Mouse (Mus musculus) lung, embryonic 14.5 days (tissue): ENCODE data around the gene Fntb. TPM values are rescaled to one million over a fixed set of nuclear protein-coding genes. Genes with fewer than 3 reads are reported as not detected.
"Not testable (repeated sequence)": the region's sequence is repeated elsewhere in the genome, so short reads cannot be mapped to it uniquely, and the experiment has no call there.

Experiments used
- ATAC-seq: fragments of 200-750 bp; cut with Nextera tagmentation; 2 replicates; pipeline ENCODE4 v1.8.0; 2017; ENCODE audit warnings: mild to moderate bottlenecking, moderate TSS enrichment, moderate library complexity; ENCODE audit not compliant: insufficient read depth
- DNase-seq: peaks from one replicate; pipeline ENCODE4 v3.0.0-alpha.2; 2015
- H3K27ac ChIP-seq: fragments of 300-500 bp; sonication (generic); 2 replicates; pipeline ENCODE4 v1.5.1; 2014; ENCODE audit warnings: low read depth, mild to moderate bottlenecking, moderate library complexity
- H3K27me3 ChIP-seq: fragments of 300-500 bp; sonication (generic); 2 replicates; pipeline ENCODE4 v1.6.1; 2014; ENCODE audit warnings: low read length, control low read depth; ENCODE audit not compliant: insufficient read depth
- H3K36me3 ChIP-seq: fragments of 300-500 bp; sonication (generic); 2 replicates; pipeline ENCODE4 v1.6.1; 2014; ENCODE audit warnings: control low read depth; ENCODE audit not compliant: insufficient read depth
- H3K4me1 ChIP-seq: fragments of 300-500 bp; sonication (generic); 2 replicates; pipeline ENCODE4 v1.6.1; 2014; ENCODE audit warnings: antibody characterized with exemption, control low read depth; ENCODE audit not compliant: insufficient read depth
- H3K4me2 ChIP-seq: fragments of 300-500 bp; sonication (generic); 2 replicates; pipeline ENCODE4 v1.6.1; 2014; ENCODE audit warnings: mild to moderate bottlenecking
- H3K4me3 ChIP-seq: fragments of 300-500 bp; sonication (generic); 2 replicates; pipeline ENCODE4 v1.5.1; 2014; ENCODE audit warnings: low read depth, low read length
- H3K9ac ChIP-seq: fragments of 300-500 bp; sonication (generic); 2 replicates; pipeline ENCODE4 v1.6.1; 2014
- H3K9me3 ChIP-seq: fragments of 300-500 bp; sonication (generic); 2 replicates; pipeline ENCODE4 v1.6.1; 2016; ENCODE audit warnings: low read depth, low read length, control low read depth
- CTCF ChIP-seq: IDR thresholded peaks from 2 replicates; pipeline ENCODE4 v1.5.1; 2016; ENCODE audit warnings: antibody characterized with exemption, low read depth
- WGBS: fragments of 180-500 bp; shearing (Covaris S2); extraction: QIAGEN DNeasy Blood & Tissue Kit; methylation state at CpG from one replicate; pipeline ENCODE4 v1.1.7; 2014; 5-methylcytosine and 5-hydroxymethylcytosine counted together
- polyA plus RNA-seq: library from polyadenylated mRNA; unstranded; fragments of >200 nt; fragmentation: Nextera tagmentation; extraction: Ambion mirVana; gene quantifications from 2 replicates; pipeline ENCODE4 v1.2.1, GENCODE M21; 2014

Gene Fntb
- polyA plus RNA-seq, 1 experiment from 2014 or later = 48.4 TPM

DNA sequence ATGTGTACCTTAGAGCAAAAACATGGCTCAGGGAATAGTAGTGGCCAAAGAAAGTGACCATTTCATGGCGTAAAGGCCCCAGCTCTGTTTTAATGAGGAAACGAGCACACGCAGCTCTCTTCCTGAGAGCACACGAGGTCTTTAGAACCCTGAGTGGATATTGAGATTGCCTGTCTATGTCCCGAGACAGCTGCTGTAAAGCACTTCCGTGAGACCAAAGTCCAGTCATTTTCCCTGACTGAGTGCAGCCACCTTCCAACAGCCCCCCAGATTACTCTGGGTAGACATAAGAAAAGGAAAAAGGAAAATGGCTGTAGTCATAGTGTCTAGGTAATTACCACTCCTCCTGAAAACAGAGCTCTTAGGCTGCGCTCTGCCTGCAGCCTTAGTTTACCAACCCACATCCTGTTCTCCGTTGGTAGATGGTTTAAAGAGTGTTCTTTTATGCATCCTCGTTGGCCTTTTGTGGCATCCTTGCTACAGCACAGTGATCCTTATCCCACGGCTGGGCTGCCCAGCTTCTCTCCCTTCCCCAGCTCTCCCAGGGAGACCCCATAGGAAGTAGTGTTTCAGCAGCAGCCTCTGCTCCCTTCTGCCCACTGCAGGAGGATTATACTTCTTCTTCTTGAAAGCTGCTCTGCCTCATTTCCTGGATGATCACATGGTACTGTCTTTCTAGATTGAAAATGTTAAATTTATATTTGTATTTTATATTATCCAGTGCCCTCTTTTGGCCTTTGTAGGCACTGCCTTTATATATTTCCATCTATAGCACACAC is 13.1 kb downstream of the Fntb start:
- TF ChIP-seq CTCF = no peak
- H3K4me1 ChIP-seq = no peaks in the 10 kb centered on the region
- no peak overlapping the region for H3K27ac ChIP-seq
- H3K9ac ChIP-seq = no peak overlapping the region
- H3K36me3 ChIP-seq = no peaks in the 10 kb centered on the region
- H3K4me2 ChIP-seq = no peak overlapping the region
- H3K27me3 ChIP-seq = no peaks in the 10 kb centered on the region
- no peak for ATAC-seq
- H3K9me3 ChIP-seq = no peaks in the 10 kb centered on the region
- WGBS = 83% methylated on average over 10 of the region's 10 CpGs
- no peak overlapping the region for H3K4me3 ChIP-seq
- DNase-seq = no peak

DNA sequence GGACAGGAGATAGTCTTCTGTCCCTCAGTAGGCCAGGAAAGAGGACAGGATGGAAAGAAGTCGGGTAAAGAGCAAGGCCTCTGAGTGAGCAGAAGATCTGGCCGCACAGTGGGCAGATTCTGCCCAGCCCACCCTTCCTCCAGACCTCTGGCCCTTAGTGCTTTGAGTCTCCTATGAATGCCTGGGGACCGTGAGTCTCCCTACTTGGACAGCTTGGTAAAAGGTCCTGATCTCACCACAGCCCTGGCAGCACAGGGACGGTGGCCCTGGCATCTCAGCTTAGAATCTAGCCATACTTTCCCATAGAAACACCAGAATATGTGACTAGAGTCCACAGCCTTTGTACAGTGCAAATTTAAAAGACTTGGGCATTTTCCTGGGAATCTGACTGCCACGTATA is 14.6 kb downstream of the Fntb start:
- Histone ChIP-seq H3K4me3 (no peak overlapping the region), H3K27me3 (no peaks in the 10 kb centered on the region), H3K36me3 (no peaks in the 10 kb centered on the region), H3K4me1 (no peaks in the 10 kb centered on the region), H3K4me2 (no peak overlapping the region), H3K9me3 (no peaks in the 10 kb centered on the region), H3K9ac (no peak overlapping the region), H3K27ac (no peak overlapping the region)
- 91% methylated on average over 5 of the region's 5 CpGs for WGBS
- no peak for TF ChIP-seq CTCF
- no peak for DNase-seq
- ATAC-seq = no peak

DNA sequence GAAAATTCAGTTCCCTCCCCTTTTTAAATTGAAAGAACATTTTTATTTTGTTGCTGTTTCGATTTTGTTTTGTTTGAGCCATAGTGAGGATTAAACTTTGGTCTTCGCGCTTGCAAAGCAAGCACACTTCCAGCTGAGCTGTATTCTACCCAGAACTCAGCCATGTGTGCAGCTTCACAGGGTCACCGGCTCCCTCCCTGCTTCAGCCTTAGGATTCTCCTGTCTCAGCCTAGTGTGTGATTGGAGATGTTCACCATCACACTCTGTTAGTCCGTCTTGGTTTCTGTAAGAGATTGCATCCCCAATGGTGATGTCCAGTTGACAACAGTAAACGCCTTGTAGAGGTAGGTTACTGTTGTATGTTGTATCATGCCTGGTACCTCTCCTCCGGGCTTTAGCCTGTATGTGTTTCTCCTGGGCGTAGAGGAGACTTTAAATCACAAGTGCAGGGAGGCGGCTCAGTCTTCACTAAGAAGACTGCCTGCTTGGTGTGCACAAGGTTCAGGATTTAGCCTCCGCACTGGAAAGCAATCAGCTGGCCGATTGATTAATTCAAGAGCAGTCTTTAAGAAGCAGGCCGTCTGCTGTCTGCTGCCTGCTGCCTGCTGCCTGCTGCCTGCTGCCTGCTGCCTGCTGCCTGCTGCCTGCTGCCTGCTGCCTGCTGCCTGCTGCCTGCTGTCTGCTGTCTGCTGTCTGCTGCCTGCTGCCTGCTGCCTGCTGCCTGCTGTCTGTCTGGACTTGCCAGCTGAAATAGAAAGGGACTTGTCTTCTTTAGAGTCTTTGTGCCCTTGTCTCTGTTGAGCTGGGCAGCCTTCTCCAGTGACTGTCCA is 15.5 kb downstream of the Fntb start:
- TF ChIP-seq CTCF = no peak
- H3K27me3 ChIP-seq = no peaks in the 10 kb centered on the region
- DNase-seq (no peak), ATAC-seq (no peak)
- no peak overlapping the region for H3K4me2 ChIP-seq
- no peaks in the 10 kb centered on the region for H3K36me3 ChIP-seq
- no peaks in the 10 kb centered on the region for H3K9me3 ChIP-seq
- no peaks in the 10 kb centered on the region for H3K4me1 ChIP-seq
- 74% methylated on average over 12 of the region's 12 CpGs for WGBS
- no peak overlapping the region for H3K4me3 ChIP-seq
- H3K9ac ChIP-seq = no peak overlapping the region
- no peak overlapping the region for H3K27ac ChIP-seq

DNA sequence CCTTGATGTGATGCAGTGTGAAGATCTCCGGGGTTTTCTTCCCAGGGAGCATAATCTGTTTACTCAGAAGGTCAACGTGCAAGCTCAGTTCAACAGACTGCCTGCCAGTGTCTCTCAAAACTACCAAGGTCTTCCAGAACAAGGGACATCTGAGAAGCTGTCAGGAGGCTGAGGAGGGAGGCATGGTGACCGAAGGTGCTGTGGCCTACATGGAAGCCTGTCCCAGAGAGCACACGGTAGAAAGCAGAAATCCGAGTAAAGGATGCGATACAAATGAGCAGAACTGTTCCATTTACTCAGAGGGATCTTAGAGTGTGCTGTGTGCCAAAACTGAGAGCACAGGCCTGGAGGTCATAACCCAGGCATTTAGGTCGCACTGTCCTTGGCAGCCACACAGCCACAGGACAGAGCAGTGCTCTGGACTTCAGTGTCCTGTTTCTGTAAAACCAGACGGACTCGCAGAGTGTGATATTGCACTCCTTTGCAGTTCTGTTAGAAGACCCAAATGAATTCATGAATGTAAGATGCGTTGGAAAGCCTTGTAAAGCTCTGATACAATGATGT is 18.7 kb downstream of the Fntb start:
- DNase-seq (no peak), ATAC-seq (no peak)
- Histone ChIP-seq H3K4me2 (no peak overlapping the region), H3K36me3 (no peaks in the 10 kb centered on the region), H3K4me3 (no peak overlapping the region), H3K9me3 (no peaks in the 10 kb centered on the region), H3K27me3 (no peaks in the 10 kb centered on the region), H3K27ac (no peak overlapping the region), H3K9ac (no peak overlapping the region), H3K4me1 (no peaks in the 10 kb centered on the region)
- no peak for TF ChIP-seq CTCF
- WGBS = 61% methylated on average over 10 of the region's 10 CpGs

DNA sequence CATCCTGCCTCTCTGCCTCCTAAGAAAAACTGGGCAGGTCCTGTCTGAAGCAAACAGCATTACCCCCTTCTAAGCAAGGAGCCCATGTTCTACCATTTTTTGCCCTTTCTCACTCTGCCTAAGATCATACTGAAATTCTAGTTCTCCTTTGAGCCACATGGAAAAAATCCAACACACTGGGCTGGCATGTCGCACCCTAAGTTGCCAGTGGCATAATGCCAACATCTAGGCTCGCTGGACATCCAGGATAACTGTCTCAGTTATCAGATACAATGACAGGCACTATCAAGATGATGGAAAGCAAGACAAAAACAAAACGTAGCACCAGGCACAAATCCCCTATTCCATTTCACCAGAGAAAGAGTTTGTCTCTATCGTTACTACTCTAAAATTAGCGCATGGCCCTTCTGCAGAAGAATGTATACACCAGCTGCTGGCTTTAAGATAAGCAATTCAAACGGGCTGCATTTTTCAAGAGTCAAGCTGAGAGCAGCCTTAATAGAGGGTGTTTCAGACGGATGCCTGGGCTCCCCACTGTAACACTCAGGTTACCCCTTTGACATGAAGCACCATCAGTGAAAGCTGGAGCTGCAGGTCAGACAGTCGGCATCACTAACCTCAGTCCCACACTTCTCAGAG is 25.2 kb downstream of the Fntb start:
- Histone ChIP-seq H3K4me2 (peak overlapping the region; percentile 26; the same call in 1 of the 2 replicates), H3K4me3 (no peak overlapping the region), H3K4me1 (peaks cover 11% of the 10 kb centered on the region), H3K9ac (no peak overlapping the region), H3K36me3 (no peaks in the 10 kb centered on the region), H3K27ac (peak overlapping the region; percentile 37; the same call in 1 of the 2 replicates), H3K9me3 (no peaks in the 10 kb centered on the region), H3K27me3 (no peaks in the 10 kb centered on the region)
- peak; percentile 72 for DNase-seq
- no peak for TF ChIP-seq CTCF
- 8% methylated on average over 8 of the region's 8 CpGs for WGBS
- ATAC-seq = peak; percentile 79; the same call in 1 of the 2 replicates

DNA sequence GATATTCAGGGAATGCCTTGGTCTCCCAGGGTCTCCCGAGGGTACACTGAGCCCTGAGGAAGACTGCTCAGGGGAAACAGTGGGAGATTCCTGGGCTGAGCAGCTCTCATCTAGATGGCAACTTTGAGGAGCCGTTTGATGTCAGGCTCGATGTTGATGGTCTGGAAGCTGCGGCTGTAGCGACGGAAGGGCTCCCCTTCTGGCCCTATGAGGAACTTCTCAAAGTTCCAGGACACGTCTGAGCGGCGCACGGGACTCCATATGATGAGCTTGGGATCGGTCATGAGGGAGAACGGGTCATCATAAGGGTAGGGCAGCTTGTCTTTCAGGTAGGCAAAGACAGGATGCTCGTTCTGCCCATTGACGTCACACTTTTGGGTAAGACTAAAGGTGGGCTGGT is 27.2 kb downstream of the Fntb start:
- H3K36me3 ChIP-seq, DNase-seq, H3K27me3 ChIP-seq, H3K9me3 ChIP-seq, H3K9ac ChIP-seq, H3K27ac ChIP-seq, ATAC-seq, H3K4me2 ChIP-seq, H3K4me3 ChIP-seq: not testable (repeated sequence)
- peak; percentile 32 for TF ChIP-seq CTCF
- 48% methylated on average over 12 of the region's 14 CpGs for WGBS
- H3K4me1 ChIP-seq = peaks cover 11% of the 10 kb centered on the region

DNA sequence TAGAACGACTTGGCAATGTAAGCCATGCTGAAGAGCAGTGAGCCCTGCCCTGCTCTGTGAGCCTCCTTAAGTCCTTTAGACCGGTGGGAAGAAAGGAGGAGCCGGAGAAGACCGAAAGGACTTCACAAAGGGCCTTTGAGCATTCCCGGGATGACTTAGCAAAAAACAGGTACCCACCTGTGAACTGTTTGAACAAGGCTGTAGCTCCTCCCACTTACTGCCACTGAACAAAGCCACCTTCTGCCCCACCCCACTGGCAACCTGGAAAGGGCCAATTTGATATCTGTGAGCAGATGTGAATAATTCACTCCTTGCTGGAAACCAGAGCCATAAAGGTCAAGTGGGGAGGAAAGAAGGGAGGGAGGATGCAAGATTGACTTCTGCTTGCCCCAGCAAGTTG is 30.0 kb downstream of the Fntb start, which contains the start of gene Gpx2:
Gene Gpx2 (minus strand): TSS at position 205 of the 400 bp plus-strand sequence.
- H3K4me2 ChIP-seq = peak within 1 kb of the TSS; percentile 34
- H3K27ac ChIP-seq = peak within 1 kb of the TSS; percentile 43
- 0 out of 2 replicates have a peak, but pooled peaks have one; percentile 39 for ATAC-seq

More for the DNA sequence above, 30.0 kb downstream of the Fntb start, which contains the start of gene Gpx2:
- DNase-seq = peak; percentile 62
- no peak for TF ChIP-seq CTCF
- Histone ChIP-seq H3K27me3 (no peaks in the 10 kb centered on the region), H3K4me1 (peaks cover 7% of the 10 kb centered on the region), H3K4me3 (no peak within 1 kb of the TSS), H3K9ac (no peak within 1 kb of the TSS), H3K9me3 (no peaks in the 10 kb centered on the region), H3K36me3 (peaks cover 6% of the 10 kb centered on the region; the same call in 1 of the 2 replicates)
- WGBS = 57% methylated on average over 5 of the region's 5 CpGs
